Mouse (Mus musculus) heart, adult 2 months (tissue): ENCODE data around the gene Gale.

ENCODE experiments used
- CTCF ChIP-seq: fragments of 200-600 bp; IDR thresholded peaks from 2 replicates; pipeline ENCODE4 v1.8.1; 2022; ENCODE audit warnings: antibody characterized with exemption, mild to moderate bottlenecking, moderate library complexity
- EP300 ChIP-seq: fragments of 200-500 bp; IDR thresholded peaks from 2 replicates; pipeline ENCODE4 v1.6.1; 2011; ENCODE audit warnings: low read depth, low read length, control low read depth; ENCODE audit not compliant: insufficient read depth
- POLR2A ChIP-seq: fragments of 200-500 bp; IDR thresholded peaks from 2 replicates; pipeline ENCODE4 v1.6.1; 2011; ENCODE audit warnings: mild to moderate bottlenecking, low read depth, low read length, control low read depth; ENCODE audit not compliant: insufficient read depth

- TF ChIP-seq CTCF: peak; percentile 92
- no peak for TF ChIP-seq EP300
- TF ChIP-seq POLR2A: peak; percentile 74
These were observed 43.0 kb upstream of the Gale start, which contains the start of gene Fuca1 for GRCm38 (mm10) chr4:135920304-135921241.
